Mouse (Mus musculus): Measurements from ENCODE around the gene L3mbtl4.

DNA sequence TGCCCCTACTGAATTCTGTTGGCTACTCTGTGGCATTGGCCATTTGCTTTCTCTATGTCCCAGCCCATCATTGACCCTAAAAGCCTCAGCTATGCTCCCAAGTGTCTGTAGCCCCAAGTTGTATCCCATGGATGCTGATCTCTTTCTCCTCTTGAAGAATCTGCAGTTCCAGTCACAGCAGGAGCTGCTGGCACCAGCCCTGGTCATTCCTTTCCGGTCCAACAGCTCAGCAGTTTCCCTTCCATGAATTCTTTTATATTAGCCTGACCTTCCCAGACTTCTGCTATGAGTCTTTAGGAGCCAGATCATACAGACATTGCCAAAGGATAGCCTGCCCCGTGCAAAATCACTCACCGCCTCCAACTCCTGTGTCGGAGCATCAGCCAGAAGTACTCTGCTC, 520.1 kb downstream of the L3mbtl4 start:
- TF ChIP-seq CTCF (IDR thresholded peaks at IDR 0.05; ENCODE audit: low read depth): no peak
- TF ChIP-seq EP300 (IDR thresholded peaks at IDR 0.05; ENCODE audit: low read depth): no peak

All from heart, postnatal 0 days (tissue).